Mouse (Mus musculus) MEL (cell line): ENCODE measurements around the gene Dock4. TPM values are rescaled to one million over a fixed set of nuclear protein-coding genes. Genes with fewer than 3 reads are reported as not detected.

Source experiments
- DNase-seq: peaks from one replicate; pipeline ENCODE4 v3.0.0; 2011; ENCODE audit warnings: low read depth, low spot score
- H3K27ac ChIP-seq: 2 replicates; pipeline ENCODE4 v1.5.1; 2012; ENCODE audit warnings: low read depth, mild to moderate bottlenecking, control low read depth, low read length, moderate library complexity; ENCODE audit not compliant: control insufficient read depth
- H3K27me3 ChIP-seq, 2 experiments: fragments of 150-350 bp in 1 of 2; sonication (generic) in 1 of 2; 2 replicates each; pipeline ENCODE4 v1.6.1; 2012; ENCODE audit warnings: low read length in 2 of 2, mild to moderate bottlenecking in 2 of 2, improper control_type of control experiment in 1 of 2, moderate library complexity in 1 of 2; ENCODE audit not compliant: insufficient read depth in 2 of 2, control insufficient read depth in 1 of 2
- H3K36me3 ChIP-seq, 2 experiments: 2 replicates each; pipeline ENCODE4 v1.6.1; 2012 to 2014; ENCODE audit warnings: low read length in 2 of 2, improper control_type of control experiment in 1 of 2, inconsistent platforms in 1 of 2, mild to moderate bottlenecking in 1 of 2; ENCODE audit not compliant: insufficient read depth in 2 of 2, control insufficient read depth in 1 of 2
- H3K4me1 ChIP-seq, 2 experiments: fragments of 150-350 bp in 1 of 2; sonication (generic) in 1 of 2; 2 replicates each; pipeline ENCODE4 v1.6.1; 2012; ENCODE audit warnings: low read length in 2 of 2, improper control_type of control experiment in 1 of 2, mild to moderate bottlenecking in 1 of 2; ENCODE audit not compliant: insufficient read depth in 2 of 2, control insufficient read depth in 1 of 2
- H3K4me3 ChIP-seq, 2 experiments: fragments of 150-350 bp in 1 of 2; sonication (generic) in 1 of 2; 2 replicates each; pipeline ENCODE4 v1.5.1; 2012; ENCODE audit warnings: low read depth in 2 of 2, low read length in 2 of 2, mild to moderate bottlenecking in 2 of 2, moderate library complexity in 2 of 2, control low read depth in 1 of 2, improper control_type of control experiment in 1 of 2; ENCODE audit not compliant: control insufficient read depth in 1 of 2, insufficient read depth in 1 of 2
- H3K79me2 ChIP-seq: 2 replicates; pipeline ENCODE4 v1.6.1; 2012; ENCODE audit warnings: mild to moderate bottlenecking, low read length, moderate library complexity; ENCODE audit not compliant: control insufficient read depth, poor library complexity, insufficient read depth
- H3K9ac ChIP-seq: 2 replicates; pipeline ENCODE4 v1.6.1; 2012; ENCODE audit warnings: low read depth, mild to moderate bottlenecking, control low read depth, low read length, moderate library complexity; ENCODE audit not compliant: control insufficient read depth, poor library complexity, severe bottlenecking
- H3K9me3 ChIP-seq: fragments of 150-350 bp; sonication (generic); replicated peaks from 2 replicates; pipeline ENCODE4 v1.6.1; 2012; ENCODE audit warnings: mild to moderate bottlenecking, low read length, improper control_type of control experiment, moderate library complexity; ENCODE audit not compliant: insufficient read depth
- CHD1 ChIP-seq: IDR thresholded peaks from 2 replicates; pipeline ENCODE4 v1.6.1; 2012; ENCODE audit warnings: low read depth, mild to moderate bottlenecking, inconsistent platforms, low read length, improper control_type of control experiment
- CTCF ChIP-seq, 3 experiments: IDR thresholded peaks in 2 of 3; conservative IDR thresholded peaks in 1 of 3; 2 replicates each; pipeline ENCODE4 v1.5.1; 2011 to 2012; ENCODE audit warnings: low read length in 3 of 3, low read depth in 2 of 3, mild to moderate bottlenecking in 2 of 3, improper control_type of control experiment in 1 of 3, inconsistent platforms in 1 of 3, mixed read lengths in 1 of 3, moderate library complexity in 1 of 3; ENCODE audit not compliant: control insufficient read depth in 1 of 3, insufficient read depth in 1 of 3, poor library complexity in 1 of 3, severe bottlenecking in 1 of 3
- E2F4 ChIP-seq: IDR thresholded peaks from 2 replicates; pipeline ENCODE4 v1.6.1; 2011; ENCODE audit warnings: low read depth, low read length, improper control_type of control experiment, borderline replicate concordance
- ELF1 ChIP-seq: IDR thresholded peaks from 2 replicates; pipeline ENCODE4 v1.6.1; 2014; ENCODE audit warnings: low read depth, mild to moderate bottlenecking, inconsistent platforms, low read length, improper control_type of control experiment, moderate library complexity
- ETS1 ChIP-seq: IDR thresholded peaks from 2 replicates; pipeline ENCODE4 v1.6.1; 2012; ENCODE audit warnings: low read depth, mild to moderate bottlenecking, inconsistent platforms, low read length, improper control_type of control experiment, moderate library complexity
- GATA1 ChIP-seq: IDR thresholded peaks from 2 replicates; pipeline ENCODE4 v1.6.1; 2011; ENCODE audit warnings: low read depth, low read length, improper control_type of control experiment
- KAT2A ChIP-seq: conservative IDR thresholded peaks from 2 replicates; pipeline ENCODE4 v1.6.1; 2012; ENCODE audit warnings: low read depth, low read length, improper control_type of control experiment, inconsistent platforms
- MAZ ChIP-seq: IDR thresholded peaks from 2 replicates; pipeline ENCODE4 v1.6.1; 2012; ENCODE audit warnings: low read depth, mild to moderate bottlenecking, inconsistent platforms, low read length, improper control_type of control experiment
- MXI1 ChIP-seq: IDR thresholded peaks from 2 replicates; pipeline ENCODE4 v1.6.1; 2011; ENCODE audit warnings: mild to moderate bottlenecking, low read depth, low read length, improper control_type of control experiment
- MYC ChIP-seq: IDR thresholded peaks from 2 replicates; pipeline ENCODE4 v1.6.1; 2011; ENCODE audit warnings: low read depth, mild to moderate bottlenecking, low read length, improper control_type of control experiment, moderate library complexity
- NRF1 ChIP-seq: IDR thresholded peaks from 2 replicates; pipeline ENCODE4 v1.6.1; 2014; ENCODE audit warnings: low read depth, mild to moderate bottlenecking, inconsistent platforms, low read length, improper control_type of control experiment, moderate library complexity; ENCODE audit not compliant: poor library complexity, insufficient read depth, severe bottlenecking
- RAD21 ChIP-seq: IDR thresholded peaks from 2 replicates; pipeline ENCODE4 v1.6.1; 2011; ENCODE audit warnings: mild to moderate bottlenecking, low read depth, low read length, improper control_type of control experiment
- RCOR1 ChIP-seq: IDR thresholded peaks from 2 replicates; pipeline ENCODE4 v1.6.1; 2012; ENCODE audit warnings: low read depth, mild to moderate bottlenecking, inconsistent platforms, low read length, improper control_type of control experiment
- SMC3 ChIP-seq: IDR thresholded peaks from 2 replicates; pipeline ENCODE4 v1.6.1; 2011; ENCODE audit warnings: low read depth, low read length, improper control_type of control experiment
- TBP ChIP-seq: IDR thresholded peaks from 2 replicates; pipeline ENCODE4 v1.8.0; 2011; ENCODE audit warnings: low read depth, low read length, improper control_type of control experiment
- TCF12 ChIP-seq: IDR thresholded peaks from 2 replicates; pipeline ENCODE4 v1.6.1; 2014; ENCODE audit warnings: low read depth, mild to moderate bottlenecking, inconsistent platforms, low read length, improper control_type of control experiment, moderate library complexity
- UBTF ChIP-seq: IDR thresholded peaks from 2 replicates; pipeline ENCODE4 v1.6.1; 2012; ENCODE audit warnings: low read depth, mild to moderate bottlenecking, inconsistent platforms, low read length, improper control_type of control experiment, moderate library complexity, borderline replicate concordance; ENCODE audit not compliant: insufficient read depth
- USF2 ChIP-seq, 2 experiments: IDR thresholded peaks; 2 replicates each; pipeline ENCODE4 v1.6.1; 2011 to 2012; ENCODE audit warnings: improper control_type of control experiment in 2 of 2, low read length in 2 of 2, borderline replicate concordance in 1 of 2, inconsistent platforms in 1 of 2, low read depth in 1 of 2, mild to moderate bottlenecking in 1 of 2; ENCODE audit not compliant: insufficient read depth in 1 of 2
- ZKSCAN1 ChIP-seq: IDR thresholded peaks from 2 replicates; pipeline ENCODE4 v1.6.1; 2012; ENCODE audit warnings: low read depth, mild to moderate bottlenecking, inconsistent platforms, low read length, improper control_type of control experiment, moderate library complexity
- ZMIZ1 ChIP-seq: IDR thresholded peaks from 2 replicates; pipeline ENCODE4 v1.6.1; 2012; ENCODE audit warnings: low read depth, mild to moderate bottlenecking, inconsistent platforms, low read length, improper control_type of control experiment, moderate library complexity
- ZNF384 ChIP-seq: IDR thresholded peaks from 2 replicates; pipeline ENCODE4 v1.6.1; 2012; ENCODE audit warnings: low read depth, mild to moderate bottlenecking, inconsistent platforms, low read length, improper control_type of control experiment
- polyA plus RNA-seq, 2 experiments: library from polyadenylated mRNA; stranded (reverse) in 1 of 2; unstranded in 1 of 2; fragments of >175 nt in 1 of 2; fragments of >200 nt in 1 of 2; gene quantifications; 2 replicates each; pipeline versions ENCODE4 v1.2.1 to v1.2.4; 2012; ENCODE audit warnings: low replicate concordance in 2 of 2, low read depth in 1 of 2; ENCODE audit not compliant: insufficient read length in 2 of 2, insufficient read depth in 1 of 2, missing spikeins in 1 of 2
- total RNA-seq: library from RNA; depleted of rRNA; stranded (reverse); fragments of 300-350 nt; gene quantifications from 2 replicates; pipeline ENCODE4 v1.2.3, GENCODE M21; 2012

The Dock4 gene
- total and polyA plus RNA-seq, 3 experiments, result 0.08 to 0.17 TPM; not detected in 1

GRCm38 (mm10) chr12:40511643-40512369 lies 66.1 kb downstream of the Dock4 start:
- Histone ChIP-seq H3K9me3 (no peaks in the 10 kb centered on the region), H3K9ac (no peak overlapping the region), H3K79me2 (no peaks in the 10 kb centered on the region), H3K27ac (no peak overlapping the region), H3K4me1 (no peaks in the 10 kb centered on the region), H3K36me3 (no peaks in the 10 kb centered on the region), H3K27me3 (peaks cover 3% of the 10 kb centered on the region in 2 experiments; a peak in 2 of 4 replicates), H3K4me3 (no peak overlapping the region)
- no peak for DNase-seq
- TF ChIP-seq E2F4 (no peak), CTCF (IDR thresholded peaks at IDR 0.05 in 2 of 3, conservative IDR thresholded peaks at IDR 0.05 in 1 of 3; ENCODE audit: control insufficient read depth in 1 of 3, insufficient read depth in 1 of 3, low read depth in 2 of 3, low read length in 3 of 3, poor library complexity in 1 of 3, severe bottlenecking in 1 of 3) (no peak), RCOR1 (no peak), UBTF (no peak), CHD1 (no peak), NRF1 (no peak), MAZ (no peak), SMC3 (no peak), ETS1 (no peak), MXI1 (no peak), ELF1 (no peak), TCF12 (no peak)

- no peaks in the 10 kb centered on the region for H3K4me1 ChIP-seq
- no peaks in the 10 kb centered on the region for H3K79me2 ChIP-seq
- no peak overlapping the region for H3K27ac ChIP-seq
- H3K36me3 ChIP-seq, result no peaks in the 10 kb centered on the region
- H3K9ac ChIP-seq, result no peak overlapping the region
- DNase-seq, result no peak
- no peak for TF ChIP-seq TBP
- no peak for TF ChIP-seq ETS1
- TF ChIP-seq USF2 (IDR thresholded peaks at IDR 0.05; ENCODE audit: borderline replicate concordance in 1 of 2, insufficient read depth in 1 of 2, low read depth in 1 of 2, low read length in 2 of 2), result no peak
- TF ChIP-seq GATA1, result no peak
- no peak for TF ChIP-seq ZKSCAN1
- TF ChIP-seq MYC, result no peak
- no peak for TF ChIP-seq ZNF384
- no peak for TF ChIP-seq RCOR1
- TF ChIP-seq KAT2A, result no peak
- no peak for TF ChIP-seq SMC3
- no peak for TF ChIP-seq RAD21
- no peak for TF ChIP-seq ZMIZ1
- H3K9me3 ChIP-seq, result no peaks in the 10 kb centered on the region
- H3K4me3 ChIP-seq, result no peak overlapping the region
- peaks cover 0 to 1% of the 10 kb centered on the region in 2 experiments; a peak in 1 of 4 replicates for H3K27me3 ChIP-seq
Measured at GRCm38 (mm10) chr12:40512370-40512693, 66.6 kb downstream of the Dock4 start.
